Mouse (Mus musculus) WW6 (cell line): ENCODE data around the gene Dmac2.
"Not testable (repeated sequence)": the region's sequence is repeated elsewhere in the genome, so short reads cannot be mapped to it uniquely, and the experiment has no call there.

Source experiments
- DNase-seq: peaks from one replicate; pipeline ENCODE4 v3.0.0-alpha.2; 2013; ENCODE audit warnings: low read depth, low spot score

Dmac2 gene

DNA sequence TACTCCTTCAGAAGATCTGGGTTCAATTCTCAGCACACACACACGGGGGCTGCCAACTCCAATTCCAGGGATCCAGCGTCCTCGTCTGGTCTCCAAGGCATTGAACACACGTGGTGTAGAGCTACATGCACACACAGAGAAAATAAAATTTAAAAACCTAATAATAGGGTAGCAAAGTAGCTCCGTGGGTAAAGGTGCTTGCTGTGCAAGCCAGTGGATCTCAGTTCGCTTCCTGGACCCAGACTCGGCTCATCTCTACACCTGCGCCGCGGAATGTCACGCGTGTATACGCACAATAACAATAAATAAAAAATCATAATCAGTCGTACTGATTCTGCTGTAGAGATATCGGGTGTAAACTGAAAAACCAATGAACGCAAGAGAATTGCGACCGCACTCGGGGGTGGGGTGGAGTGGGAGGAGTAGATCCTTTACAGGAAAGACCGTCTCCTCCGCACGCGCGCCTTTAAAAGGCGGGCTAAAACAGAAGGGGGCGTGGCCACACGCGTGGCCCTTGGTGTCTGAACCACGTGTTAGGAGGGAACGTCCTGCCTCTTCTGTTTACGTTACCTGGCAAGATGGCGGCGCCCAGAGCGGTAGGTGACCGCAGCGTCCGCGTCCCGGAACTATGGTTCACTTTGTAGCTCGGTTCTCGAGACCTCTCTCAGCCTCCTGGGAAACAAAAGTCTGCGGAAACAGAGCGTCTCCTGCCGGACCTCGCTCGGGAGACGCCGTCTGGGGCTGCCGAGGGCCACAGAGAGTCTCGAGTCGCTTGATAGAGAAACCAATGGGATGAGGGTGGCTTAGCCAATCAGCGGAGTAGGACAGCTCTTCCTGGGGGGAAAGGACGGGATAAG is at the start of gene Dmac2:
Gene Dmac2 (plus strand): TSS at position 550 of the 857 bp plus-strand sequence.
- peak; percentile 92 for DNase-seq

DNA sequence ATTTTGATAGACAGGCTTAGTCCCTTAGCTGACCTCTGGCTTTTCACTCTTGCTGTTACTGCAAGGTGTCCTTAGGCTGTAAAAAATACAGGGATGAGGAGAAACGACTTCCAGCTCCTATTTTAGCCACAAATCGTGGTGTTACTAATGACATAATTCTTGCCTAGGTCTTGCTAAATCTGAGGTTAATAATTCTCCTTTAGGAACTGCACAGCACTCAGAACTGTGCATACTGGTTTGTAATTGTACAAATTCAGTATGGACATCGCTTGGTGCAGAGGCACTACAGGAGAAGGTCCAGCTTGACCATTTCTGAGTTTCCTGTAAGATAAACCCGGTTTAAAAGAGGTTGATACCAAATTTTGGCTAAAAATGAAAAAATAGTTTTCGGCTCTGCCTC is 45.4 kb upstream of the Dmac2 start:
- DNase-seq = not testable (repeated sequence)

DNA sequence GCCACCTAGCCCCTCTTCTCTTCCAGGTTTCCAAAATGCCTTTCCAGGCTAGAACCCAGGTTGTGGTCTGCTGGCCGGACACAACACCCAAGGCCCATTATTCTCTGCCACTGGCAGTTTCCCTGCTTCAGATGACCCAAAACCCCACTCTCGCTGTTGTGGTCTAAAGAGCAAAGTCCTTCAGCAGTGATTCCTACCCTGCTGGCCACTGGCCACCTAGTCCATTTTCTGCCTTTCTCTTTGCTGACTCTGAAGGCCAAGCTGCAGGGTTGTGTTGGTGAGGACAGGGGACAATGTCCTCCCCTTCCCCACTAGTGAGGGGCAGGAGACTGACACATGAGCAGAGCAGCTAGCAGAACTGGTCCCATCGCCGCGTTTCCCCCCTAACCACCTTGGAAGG is 44.1 kb upstream of the Dmac2 start:
- DNase-seq = no peak

DNA sequence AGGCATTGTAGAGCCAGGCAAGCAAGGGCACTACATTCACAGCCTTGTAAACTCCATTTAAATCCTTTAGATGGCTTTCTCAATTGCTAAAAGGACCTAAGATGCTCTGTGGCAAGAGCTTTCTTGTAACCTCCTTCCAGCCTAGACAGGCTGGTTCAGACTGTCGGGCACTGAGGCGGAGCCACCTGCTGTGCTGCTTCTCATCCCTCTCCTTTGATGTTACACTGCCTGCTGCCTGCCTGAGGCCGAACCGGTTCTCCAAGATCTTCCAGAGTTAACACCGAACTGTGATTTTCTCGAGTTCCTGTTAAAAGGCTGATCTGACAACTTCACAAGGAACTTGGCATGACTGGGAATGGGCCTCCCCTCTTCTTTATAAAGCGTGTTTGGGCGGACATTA is 43.3 kb upstream of the Dmac2 start:
- DNase-seq = no peak

DNA sequence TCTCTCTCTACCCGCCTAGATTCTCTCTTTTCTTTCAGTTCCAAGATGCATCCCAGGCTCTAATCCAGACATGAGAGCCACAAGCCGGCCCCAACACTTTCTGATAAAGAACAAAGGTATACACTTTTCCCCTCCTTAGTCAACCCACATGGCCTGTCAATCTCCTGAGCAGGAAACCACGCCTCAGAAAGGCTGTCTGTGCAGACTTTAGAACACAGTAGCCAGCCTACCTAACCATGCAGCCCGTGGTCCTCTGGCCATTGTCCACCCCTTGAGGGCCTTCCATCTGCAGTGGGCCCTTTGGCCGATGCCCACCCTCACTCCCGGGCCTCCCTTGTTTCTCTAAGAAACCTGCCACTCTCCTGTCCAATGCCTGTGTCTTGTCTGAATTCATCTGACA is 42.9 kb upstream of the Dmac2 start:
- not testable (repeated sequence) for DNase-seq

DNA sequence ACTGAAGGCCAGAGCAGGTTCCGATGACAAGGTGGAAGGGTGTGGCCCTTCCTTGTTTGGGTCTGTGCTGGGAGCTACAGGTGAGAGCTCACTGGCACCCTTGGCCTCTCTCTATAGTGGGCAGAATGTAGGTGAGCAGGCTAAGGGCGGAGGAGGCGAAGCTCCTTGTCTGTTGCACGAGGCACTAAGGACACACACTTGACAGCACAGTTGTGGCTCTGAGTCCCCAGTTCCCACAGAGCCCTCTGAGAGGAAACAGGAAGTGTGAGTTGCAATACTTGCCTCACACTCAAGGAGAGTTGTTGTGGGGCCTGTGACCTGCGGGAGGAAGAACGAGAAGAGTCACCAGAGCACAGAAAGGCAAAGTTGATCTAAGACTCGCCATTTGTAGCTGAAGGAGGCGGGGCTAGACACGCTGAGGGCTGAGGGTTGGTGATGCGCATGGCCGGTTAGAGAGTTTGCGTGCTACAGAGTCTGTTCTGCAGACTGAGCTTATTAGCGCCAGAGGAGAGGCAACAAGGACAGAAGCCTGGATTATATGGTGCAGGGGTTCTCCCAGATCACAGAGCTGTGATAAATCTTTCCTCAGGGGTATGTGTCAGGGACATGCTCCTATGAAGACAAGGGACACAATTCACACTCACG is 42.3 kb upstream of the Dmac2 start:
- DNase-seq = not testable (repeated sequence)

DNA sequence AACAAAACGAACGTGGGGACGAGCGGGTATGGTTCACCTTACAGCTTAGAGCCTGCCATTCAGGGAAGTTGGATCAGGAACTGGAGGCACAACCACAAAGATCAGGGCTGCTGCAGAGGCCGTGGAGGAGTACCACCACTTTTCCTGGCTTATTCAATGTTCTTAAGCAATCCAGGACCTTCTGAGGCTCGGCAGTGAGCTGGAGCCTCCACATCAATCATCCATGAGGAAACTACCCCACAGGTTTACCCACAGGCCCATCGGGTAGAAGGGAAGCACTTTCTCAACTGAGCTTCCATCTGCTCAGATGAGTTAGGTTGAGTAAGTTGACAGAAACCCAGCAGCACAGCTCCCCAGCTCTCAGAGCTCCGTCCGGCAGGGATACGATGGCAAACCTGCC is 39.8 kb upstream of the Dmac2 start:
- DNase-seq = no peak

DNA sequence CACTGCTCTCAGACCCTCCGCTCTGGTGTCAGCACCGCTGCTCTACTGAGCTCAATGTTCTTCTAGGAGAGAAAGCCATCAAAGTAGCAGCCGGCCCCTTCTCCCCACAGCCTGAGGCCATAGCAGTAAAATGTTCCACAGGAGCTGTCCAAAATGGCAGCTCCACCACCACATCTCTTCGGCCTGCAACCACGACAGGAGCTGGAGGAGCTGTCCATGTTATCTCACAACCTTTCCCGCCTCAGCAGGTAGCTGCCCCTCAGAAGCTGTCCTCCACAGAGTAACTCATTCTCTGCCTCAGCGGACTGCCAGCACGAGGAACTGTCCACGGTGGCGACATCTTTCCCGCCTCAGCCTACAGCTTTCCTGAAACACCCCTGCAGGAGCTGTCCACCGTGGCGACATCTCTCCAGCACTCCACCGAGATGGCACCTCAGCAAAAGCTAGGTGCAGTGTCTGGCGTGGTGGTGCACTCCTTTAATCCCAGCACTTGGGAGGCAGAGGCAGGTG is 36.9 kb upstream of the Dmac2 start:
- DNase-seq = no peak

DNA sequence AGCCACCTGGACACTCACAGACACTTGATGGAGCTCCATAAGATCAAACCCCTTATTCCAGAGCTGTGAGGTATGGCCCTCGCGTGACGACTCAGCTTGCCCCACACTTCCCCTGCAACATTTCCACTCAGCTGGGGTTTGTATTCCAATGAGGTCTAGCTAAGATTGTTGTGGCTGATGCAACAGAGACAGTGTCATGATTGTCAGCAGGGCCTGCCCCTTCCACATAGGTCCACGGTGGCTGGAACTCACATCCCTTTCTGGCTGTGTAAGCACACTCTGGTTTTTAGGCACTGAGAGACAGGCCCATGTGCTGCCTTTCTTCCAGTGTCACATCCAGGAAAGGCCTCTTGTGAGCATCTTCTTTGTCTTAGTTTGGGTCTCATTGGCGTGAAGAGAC is 34.6 kb upstream of the Dmac2 start:
- no peak for DNase-seq

DNA sequence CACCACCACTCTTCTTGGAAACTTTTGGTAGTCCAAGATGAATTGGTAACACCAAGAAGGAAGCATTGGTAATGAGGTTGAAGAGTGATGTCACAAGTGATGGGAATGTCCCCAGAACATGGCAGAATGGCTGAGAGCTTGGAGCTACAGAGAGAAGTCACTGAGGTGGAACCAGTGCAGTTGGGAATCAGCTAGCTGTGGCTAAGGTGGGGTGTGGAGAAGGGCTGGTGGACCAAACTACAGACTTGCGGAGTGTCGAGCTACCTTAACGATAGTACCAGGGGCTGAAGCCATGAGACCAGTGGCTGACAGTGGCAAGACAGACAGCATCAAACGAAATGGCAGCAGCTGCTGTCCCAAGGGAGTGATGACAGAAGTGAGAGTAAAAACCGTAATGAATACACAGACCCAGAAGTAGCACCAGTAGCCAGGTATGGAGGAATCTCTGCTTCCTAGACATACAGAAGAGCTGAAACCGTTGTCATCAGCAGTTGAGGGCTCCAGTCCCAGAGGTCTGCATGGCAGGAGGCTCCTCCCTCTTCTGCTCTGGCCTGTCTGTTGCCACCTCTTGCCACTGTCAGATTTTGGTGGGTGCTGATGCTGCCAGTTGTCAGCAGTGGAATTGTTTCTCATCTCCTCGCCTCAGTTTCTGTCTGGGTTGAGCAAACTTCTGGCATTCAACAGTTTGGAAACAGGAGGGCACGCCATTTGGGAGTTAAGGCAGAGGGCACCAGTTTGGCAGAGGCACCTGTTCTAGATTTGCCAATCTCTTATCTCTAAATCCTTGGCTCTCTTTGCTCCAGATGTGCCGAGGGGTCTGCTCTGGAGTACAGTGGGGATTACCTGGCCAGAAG is 33.6 kb upstream of the Dmac2 start:
- DNase-seq = no peak

DNA sequence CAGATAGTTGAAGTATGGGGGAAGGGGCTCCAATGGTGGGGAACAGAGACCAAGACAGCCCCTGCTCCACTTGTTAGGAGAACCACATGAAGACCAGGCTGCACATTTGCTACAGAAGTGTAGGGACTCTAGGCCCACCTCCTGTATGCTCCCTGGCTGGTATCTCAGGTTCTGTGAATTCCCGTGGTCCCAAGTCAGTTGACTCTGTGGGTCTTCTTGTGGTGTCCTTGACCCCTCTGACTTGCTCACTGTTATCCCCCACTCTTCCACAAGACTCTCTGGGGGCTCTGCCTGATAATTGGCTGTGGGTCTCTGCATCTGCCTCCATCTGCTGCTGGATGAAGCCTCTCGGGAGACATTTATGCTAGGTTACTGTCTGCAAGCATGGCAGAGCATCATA is 28.0 kb upstream of the Dmac2 start:
- DNase-seq = no peak

DNA sequence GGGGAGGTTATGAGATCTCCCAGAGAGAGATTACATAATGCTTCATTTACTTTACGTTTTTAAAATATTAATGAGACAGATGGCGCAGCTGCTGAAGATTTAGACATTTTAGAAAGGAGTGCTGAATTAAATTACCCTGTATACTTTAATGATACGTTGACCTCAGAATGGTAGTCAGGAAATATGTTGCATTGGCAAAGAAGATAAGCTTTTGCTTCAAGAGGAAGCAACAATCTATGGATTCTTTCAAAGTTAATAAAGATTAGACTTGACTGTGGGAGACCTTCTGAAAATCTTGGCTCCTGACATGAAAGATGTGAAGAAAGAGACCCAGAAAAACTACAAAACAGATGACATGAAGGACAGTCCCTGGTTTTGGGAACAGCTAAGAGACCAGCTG is 25.4 kb upstream of the Dmac2 start:
- no peak for DNase-seq

DNA sequence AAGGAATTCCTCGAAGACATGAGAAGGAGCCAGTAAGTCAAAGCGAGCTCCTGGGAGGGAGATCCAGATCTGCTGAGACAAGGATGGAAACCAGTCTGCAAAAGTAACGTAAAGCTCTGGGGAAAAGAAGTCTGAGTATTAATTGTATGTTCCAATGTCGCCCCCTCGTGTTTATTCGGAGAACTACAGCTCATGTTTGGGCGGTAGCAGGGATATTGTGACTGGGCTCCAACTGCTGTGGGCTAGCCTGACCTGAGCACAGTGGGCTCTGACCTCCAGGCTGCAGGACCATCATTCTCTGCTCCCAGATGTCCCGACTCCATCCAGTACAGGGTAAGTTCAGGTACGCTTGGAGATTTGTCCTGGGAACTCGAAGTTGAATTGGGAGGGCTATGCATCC is 19.6 kb upstream of the Dmac2 start:
- DNase-seq = peak; percentile 58

DNA sequence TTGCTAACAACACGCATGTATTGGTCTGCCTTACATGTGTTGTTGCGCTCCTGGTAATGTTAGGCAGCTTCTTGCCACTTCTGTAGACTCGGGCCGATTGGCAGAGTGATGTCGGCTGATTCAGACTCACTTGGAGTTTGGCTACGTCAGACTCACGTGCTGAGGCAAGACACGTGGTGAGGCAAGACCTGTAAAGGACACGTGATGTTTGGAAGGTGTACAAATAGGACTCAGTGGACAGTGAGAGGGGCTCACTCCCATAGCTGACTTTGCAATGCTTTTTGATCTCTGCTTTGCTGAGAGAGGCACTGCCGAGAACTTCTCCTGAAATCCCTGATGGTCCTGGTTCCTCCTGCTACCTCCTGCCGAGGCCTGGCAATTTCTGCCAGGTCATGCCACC is 18.5 kb upstream of the Dmac2 start:
- DNase-seq = no peak

DNA sequence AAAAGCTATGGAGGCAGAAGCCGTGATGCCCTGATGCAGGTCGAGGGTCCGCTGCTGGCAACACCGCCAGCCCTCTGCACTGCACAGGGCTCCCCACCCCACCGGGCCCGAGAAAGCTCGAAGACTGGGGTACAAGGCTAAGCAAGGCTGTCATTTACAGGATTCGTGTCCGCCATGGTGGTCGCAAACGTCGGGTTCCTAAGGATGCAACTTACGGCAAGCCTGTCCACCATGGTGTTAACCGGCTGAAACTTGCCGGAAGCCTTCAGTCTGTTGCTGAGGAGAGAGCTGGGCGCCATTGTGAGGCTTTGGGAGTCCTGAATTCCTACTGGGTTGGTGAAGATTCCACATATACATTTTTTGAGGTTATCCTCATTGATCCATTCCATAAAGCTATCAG is 17.9 kb upstream of the Dmac2 start:
- peak; percentile 33 for DNase-seq

DNA sequence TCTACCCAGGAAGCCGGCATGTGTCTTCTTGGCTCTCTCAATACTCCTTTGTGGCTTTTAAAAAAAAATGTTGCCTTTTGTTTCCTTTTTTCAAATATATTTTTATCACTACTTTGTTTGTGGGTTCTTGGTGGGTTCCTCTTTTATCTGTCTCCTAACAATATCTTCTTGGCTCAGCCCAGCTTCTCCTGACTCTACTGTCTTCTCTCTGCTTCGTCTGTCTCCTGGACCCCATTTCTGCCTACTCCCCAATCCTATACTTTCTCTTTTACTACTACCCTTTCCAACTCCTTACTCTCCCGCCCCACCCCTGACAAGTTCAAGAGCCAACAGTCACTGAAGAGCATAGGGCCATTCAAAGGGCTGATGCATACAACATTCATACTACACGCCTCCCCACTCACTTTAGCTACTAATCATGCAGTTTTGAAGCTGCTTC is 12.6 kb upstream of the Dmac2 start:
- DNase-seq = no peak

DNA sequence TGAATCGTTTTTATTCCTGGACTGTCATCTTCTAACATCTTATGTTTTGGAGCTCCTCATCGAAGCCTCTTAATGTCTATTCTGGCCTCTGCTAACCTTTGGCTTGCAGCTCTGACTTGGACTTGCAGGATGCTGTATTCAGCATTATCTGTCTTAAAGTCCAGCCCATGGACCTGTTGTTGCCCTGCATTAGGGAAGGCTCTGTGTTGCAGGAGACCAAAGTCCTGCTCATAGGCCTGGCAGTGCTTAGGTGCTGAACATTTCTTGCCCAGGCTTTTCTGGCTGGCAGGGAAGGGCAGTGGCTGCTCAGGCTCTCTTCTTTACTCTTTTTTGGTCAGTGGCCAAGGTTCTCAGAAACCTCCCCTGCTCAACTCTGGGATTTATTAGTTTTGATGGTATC is 12.0 kb upstream of the Dmac2 start:
- no peak for DNase-seq

DNA sequence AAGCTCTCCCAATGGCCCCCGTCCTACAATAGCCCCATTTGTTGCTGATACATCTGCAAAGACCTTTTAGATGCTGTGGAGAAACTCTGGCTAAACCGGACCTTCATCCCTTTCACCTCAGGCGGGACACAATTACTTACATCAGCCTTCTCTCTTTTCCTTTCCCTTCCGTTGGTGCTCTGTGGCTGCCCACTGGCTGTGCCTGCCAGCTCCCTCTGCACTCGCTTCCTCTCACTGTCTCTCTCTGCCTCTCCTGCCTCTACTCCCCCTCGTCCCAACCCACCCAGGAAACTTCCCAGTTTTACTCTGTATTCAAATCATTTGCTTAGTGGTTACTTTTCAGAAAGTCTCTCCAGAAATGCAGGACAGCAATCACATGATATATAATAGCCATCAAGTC is 9.2 kb upstream of the Dmac2 start:
- DNase-seq = no peak

DNA sequence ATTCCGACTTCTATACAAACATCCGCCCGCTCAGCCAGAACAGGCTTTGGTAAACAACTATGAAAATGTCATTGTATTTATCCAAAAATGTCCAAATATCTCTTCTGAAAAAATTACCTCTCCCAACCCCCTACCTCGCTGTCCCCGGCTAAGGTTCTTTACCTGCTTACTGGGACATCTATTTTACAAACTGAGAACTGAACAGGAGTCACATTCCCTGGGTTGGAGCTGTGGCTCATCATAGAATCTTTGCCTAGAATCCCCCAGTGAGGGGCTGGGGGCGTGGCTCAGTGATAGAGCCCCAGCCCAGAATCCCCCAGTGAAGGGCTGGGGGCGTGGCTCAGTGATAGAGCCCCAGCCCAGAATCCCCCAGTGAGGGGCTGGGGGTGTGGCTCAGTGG is 7.7 kb upstream of the Dmac2 start:
- DNase-seq = no peak

DNA sequence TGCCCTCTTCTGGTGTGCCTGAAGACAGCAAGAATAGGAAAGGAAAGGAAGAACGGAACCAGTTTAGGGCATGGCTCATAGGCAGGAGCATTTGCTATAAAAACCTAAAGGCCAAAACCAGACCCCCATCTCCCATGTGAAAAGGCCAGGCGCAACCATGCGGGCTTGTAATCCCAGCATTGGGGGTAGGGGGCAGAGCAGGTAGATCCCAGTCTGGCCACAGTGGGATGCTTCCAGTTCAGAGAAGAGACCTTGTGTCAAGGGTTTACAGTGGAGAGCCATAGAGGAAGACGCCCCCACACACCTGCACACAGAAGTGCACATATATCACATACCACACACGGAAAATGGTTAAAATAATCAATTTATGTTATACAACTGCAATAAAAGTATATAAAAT is 5.1 kb upstream of the Dmac2 start:
- no peak for DNase-seq

DNA sequence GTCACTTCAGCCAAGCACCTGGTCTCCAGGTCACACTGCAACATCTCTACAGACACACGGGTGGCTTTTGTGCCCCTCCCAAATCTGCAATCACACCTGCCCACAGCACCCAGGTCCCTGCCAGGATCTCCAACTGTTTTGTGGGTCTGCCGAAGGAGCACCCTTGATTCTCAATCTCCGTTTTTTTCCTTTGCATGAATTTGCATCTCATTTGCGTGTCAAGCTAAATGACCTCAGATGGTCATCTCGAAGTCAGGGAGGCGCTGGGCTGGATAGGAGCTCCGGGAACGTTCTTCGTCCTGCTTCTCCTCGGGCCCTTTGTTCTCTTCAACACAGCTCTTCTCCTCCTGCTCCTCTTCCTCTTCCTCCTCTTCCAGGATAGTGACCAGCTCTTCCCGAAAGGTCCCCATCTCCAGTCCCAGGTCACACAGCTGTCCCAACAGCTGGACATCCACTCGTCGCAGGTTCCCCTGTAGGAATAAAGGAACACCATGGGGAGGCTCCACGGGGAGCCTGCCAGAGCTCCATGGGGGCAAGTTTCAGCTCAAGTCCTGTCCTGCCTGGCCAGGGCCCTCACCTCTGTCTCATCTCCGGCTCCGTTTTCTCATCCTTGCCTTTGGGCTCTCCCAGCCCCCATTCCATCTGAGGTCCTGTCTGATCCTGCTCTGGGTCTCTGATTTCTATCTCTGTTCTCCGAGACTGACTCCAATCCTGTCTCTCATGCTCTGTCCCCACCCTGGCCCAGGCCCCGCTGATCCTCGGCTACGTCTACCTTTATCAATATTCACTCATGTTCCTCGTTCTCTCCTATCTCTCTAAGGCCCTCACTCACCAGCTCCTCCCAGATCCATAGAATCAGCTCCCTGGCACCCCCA is 4.1 kb upstream of the Dmac2 start:
- no peak for DNase-seq
